25 mouse cellular contexts compared by ENCODE assay signal in genomic region chr17:4265471-4265870, GRCm38 (mm10).
DNase-seq lines count a peak whose midpoint lies in the region; ATAC-seq and TF ChIP-seq lines count a peak whose summit lies in the region.
"Had no signal": no experiment of that assay in that cellular context is flagged by ENCODE, and none has a peak within 500 bp of the region (broad histone marks: within the 10 kb centered on the region; RNA-seq: fewer than 3 reads in every experiment).

No protein-coding gene starts in this region.

- peak overlapping the region; percentile 45 for H3K27ac ChIP-seq in kidney, adult 2 months (ENCODE audit: insufficient read depth, low read depth, low read length)
- no peak overlapping the region for H3K27ac ChIP-seq in ES-E14 (ENCODE audit: insufficient read depth, low read depth, low read length, poor library complexity, severe bottlenecking)
- H3K27ac ChIP-seq in embryonic facial prominence, embryonic 12.5 days: no peak overlapping the region
- H3K27ac ChIP-seq: intestine, embryonic 15.5 days; left cerebral cortex, adult 2 months; macrophage; stomach, embryonic 15.5 days had no signal

- peaks cover 17% of the 10 kb centered on the region; the same call in 1 of the 2 replicates for H3K4me1 ChIP-seq in kidney, adult 2 months (ENCODE audit: control insufficient read depth, insufficient read depth, low read length)
- no peaks in the 10 kb centered on the region for H3K4me1 ChIP-seq in ES-E14 (ENCODE audit: control insufficient read depth in 2 of 2, insufficient read depth in 2 of 2, low read length in 2 of 2, poor library complexity in 1 of 2)
- H3K4me1 ChIP-seq in embryonic facial prominence, embryonic 12.5 days: peaks cover 10% of the 10 kb centered on the region; the same call in 1 of the 2 replicates
- H3K4me1 ChIP-seq: intestine, embryonic 15.5 days; stomach, embryonic 15.5 days had no signal

- TF ChIP-seq CTCF in kidney, adult 2 months (conservative IDR thresholded peaks at IDR 0.05; ENCODE audit: insufficient read depth, insufficient read length, low read depth, low read length): no peak

- in situ Hi-C loops in ES-E14 (cut with MboI; ENCODE audit: low sequenced_read_pairs in 2 of 2, unreplicated experiment in 2 of 2): no loop called here

- H3K4me3 ChIP-seq in kidney, adult 2 months (ENCODE audit: insufficient read depth, low read depth, low read length): no peak overlapping the region
- no peak overlapping the region for H3K4me3 ChIP-seq in ES-E14 (ENCODE audit: insufficient read depth in 1 of 2, low read depth in 1 of 2, low read length in 2 of 2, poor library complexity in 1 of 2, severe bottlenecking in 1 of 2)
- H3K4me3 ChIP-seq in embryonic facial prominence, embryonic 12.5 days: no peak overlapping the region
- H3K4me3 ChIP-seq: intestine, embryonic 15.5 days; left cerebral cortex, adult 2 months; neural tube, embryonic 13.5 days; stomach, embryonic 15.5 days had no signal

- no peak overlapping the region for H3K9ac ChIP-seq in ES-E14 (ENCODE audit: insufficient read depth, low read depth, low read length, poor library complexity, severe bottlenecking)
- H3K9ac ChIP-seq in embryonic facial prominence, embryonic 12.5 days: no peak overlapping the region
- H3K9ac ChIP-seq: intestine, embryonic 15.5 days; liver, postnatal 0 days; neural tube, embryonic 13.5 days; stomach, embryonic 15.5 days had no signal

- no peaks in the 10 kb centered on the region for H3K36me3 ChIP-seq in kidney, adult 2 months (ENCODE audit: control insufficient read depth, insufficient read depth, low read length)
- H3K36me3 ChIP-seq in ES-E14 (ENCODE audit: control insufficient read depth, insufficient read depth, low read length, poor library complexity, severe bottlenecking): no peaks in the 10 kb centered on the region
- no peaks in the 10 kb centered on the region for H3K36me3 ChIP-seq in embryonic facial prominence, embryonic 12.5 days
- H3K36me3 ChIP-seq: intestine, embryonic 15.5 days; neural tube, embryonic 13.5 days; stomach, embryonic 15.5 days had no signal

- DNase-seq in embryo, embryonic 9.5 days (ENCODE audit: extremely low spot score): peak; percentile 4
- DNase-seq in embryo, embryonic 11 days: no peak
- no peak for DNase-seq in kidney, adult 2 months
- no peak for DNase-seq in kidney, postnatal 36 days
- DNase-seq in ES-E14 (ENCODE audit: low read depth, low spot score): no peak
- no peak for DNase-seq in left cerebral cortex, postnatal 4 days
- no peak for DNase-seq in thymus, adult 18-20 months
- DNase-seq: adrenal gland, postnatal 36 days; cerebellum, adult 11 months; cerebellum, postnatal 10 days; gastrocnemius, postnatal 36 days; heart, postnatal 4 days; liver, postnatal 0 days; right cerebral cortex, adult 18-20 months; right cerebral cortex, postnatal 4 days; thymus, postnatal 36 days had no signal

- WGBS in kidney, adult 2 months: 57% methylated on average over 6 of the region's 6 CpGs
- 42% methylated on average over 6 of the region's 6 CpGs for WGBS in embryonic facial prominence, embryonic 12.5 days

- H3K9me3 ChIP-seq in ES-E14 (ENCODE audit: control insufficient read depth, insufficient read depth, low read depth, low read length): no peaks in the 10 kb centered on the region
- H3K9me3 ChIP-seq in embryonic facial prominence, embryonic 12.5 days: no peaks in the 10 kb centered on the region
- H3K9me3 ChIP-seq: intestine, embryonic 15.5 days; neural tube, embryonic 13.5 days; stomach, embryonic 15.5 days had no signal

- intact Hi-C loops in left cerebral cortex, postnatal 4 days (cut with DNase I): no loop called here

- no peak for TF ChIP-seq POLR2A in kidney, adult 2 months (IDR thresholded peaks at IDR 0.05; ENCODE audit: low read depth, low read length)

- H3K4me2 ChIP-seq in embryonic facial prominence, embryonic 12.5 days (replicated peaks): 0 out of 2 replicates have a peak overlapping the region, but pooled peaks have one; percentile 26
- H3K4me2 ChIP-seq: liver, embryonic 11.5 days had no signal

- no peak for ATAC-seq in embryonic facial prominence, embryonic 12.5 days (ENCODE audit: insufficient number of reproducible peaks, insufficient read depth, low FRiP score, low TSS enrichment)
- ATAC-seq: hindbrain, embryonic 16.5 days; intestine, embryonic 15.5 days; liver, postnatal 0 days; lung, postnatal 0 days had no signal

- no peaks in the 10 kb centered on the region for H3K27me3 ChIP-seq in kidney, adult 2 months (replicated peaks; ENCODE audit: control insufficient read depth, insufficient read depth, low read length)
- no peaks in the 10 kb centered on the region for H3K27me3 ChIP-seq in embryonic facial prominence, embryonic 12.5 days
- H3K27me3 ChIP-seq: intestine, embryonic 15.5 days; neural tube, embryonic 13.5 days; stomach, embryonic 15.5 days had no signal

TF ChIP-seq in ES-E14, 5 proteins besides CTCF, POLR2A, EP300 and RAD21:
- TF ChIP-seq ZC3H11A (IDR thresholded peaks at IDR 0.05; ENCODE audit: borderline replicate concordance, low read depth, low read length): no peak
- no peak for TF ChIP-seq CHD2 (IDR thresholded peaks at IDR 0.05; ENCODE audit: low read depth, low read length)
- TF ChIP-seq ZNF384 (IDR thresholded peaks at IDR 0.05; ENCODE audit: low read depth, low read length): peak; percentile 56; the same call in 1 of the 2 replicates
